Mouse (Mus musculus) ES-Bruce4 (cell line): Measurements from ENCODE around the gene Scand1.

Experiments used
- CTCF ChIP-seq: IDR thresholded peaks from one replicate; pipeline ENCODE4 v1.8.1; 2011; ENCODE audit warnings: low read depth, low read length
- POLR2A ChIP-seq: IDR thresholded peaks from one replicate; pipeline ENCODE4 v1.8.1; 2011; ENCODE audit warnings: low read length; ENCODE audit not compliant: insufficient read depth

- TF ChIP-seq CTCF, result no peak
- no peak for TF ChIP-seq POLR2A
Observed at GRCm38 (mm10) chr2:156318491-156318890, 6.0 kb upstream of the Scand1 start.
